26 mouse cellular contexts compared by ENCODE assay signal in genomic region chr11:106727967-106728366, GRCm38 (mm10). TPM values are rescaled to one million over a fixed set of nuclear protein-coding genes. Genes with fewer than 3 reads are reported as not detected.
DNase-seq lines count a peak whose midpoint lies in the region; ATAC-seq and TF ChIP-seq lines count a peak whose summit lies in the region.
"Had no signal": no experiment of that assay in that cellular context is flagged by ENCODE, and none has a peak within 500 bp of the region (broad histone marks: within the 10 kb centered on the region; RNA-seq: fewer than 3 reads in every experiment).

No protein-coding gene starts in this region.

- no peak overlapping the region for H3K27ac ChIP-seq in forebrain, embryonic 14.5 days (ENCODE audit: low read depth, low read length)
- H3K27ac ChIP-seq in forebrain, embryonic 13.5 days: no peak overlapping the region
- H3K27ac ChIP-seq in hindbrain, embryonic 10.5 days: peak overlapping the region; percentile 40; the same call in 1 of the 2 replicates
- H3K27ac ChIP-seq in hindbrain, embryonic 11.5 days (ENCODE audit: low read depth, low read length): no peak overlapping the region
- H3K27ac ChIP-seq in embryonic facial prominence, embryonic 14.5 days (replicated peaks; ENCODE audit: low read depth, low read length): no peak overlapping the region
- H3K27ac ChIP-seq: embryonic facial prominence, embryonic 15.5 days; hindbrain, postnatal 0 days; kidney, embryonic 15.5 days; liver, embryonic 15.5 days; midbrain, embryonic 10.5 days had no signal

- H3K4me3 ChIP-seq in forebrain, embryonic 14.5 days (ENCODE audit: low read depth, low read length): no peak overlapping the region
- H3K4me3 ChIP-seq in forebrain, embryonic 13.5 days: no peak overlapping the region
- H3K4me3 ChIP-seq in hindbrain, embryonic 10.5 days: no peak overlapping the region
- H3K4me3 ChIP-seq in hindbrain, embryonic 11.5 days (ENCODE audit: low read depth, low read length): no peak overlapping the region
- H3K4me3 ChIP-seq in embryonic facial prominence, embryonic 14.5 days (ENCODE audit: low read depth, low read length): no peak overlapping the region
- H3K4me3 ChIP-seq: embryonic facial prominence, embryonic 15.5 days; kidney, embryonic 15.5 days; liver, embryonic 15.5 days; midbrain, embryonic 10.5 days had no signal

- no peak overlapping the region for H3K4me2 ChIP-seq in forebrain, embryonic 14.5 days (ENCODE audit: low read length)
- H3K4me2 ChIP-seq in forebrain, embryonic 13.5 days: no peak overlapping the region
- no peak overlapping the region for H3K4me2 ChIP-seq in hindbrain, embryonic 11.5 days (replicated peaks; ENCODE audit: low read depth, low read length)
- no peak overlapping the region for H3K4me2 ChIP-seq in embryonic facial prominence, embryonic 14.5 days (ENCODE audit: low read depth, low read length)
- H3K4me2 ChIP-seq: embryonic facial prominence, embryonic 15.5 days; heart, embryonic 11.5 days; kidney, embryonic 15.5 days; liver, embryonic 15.5 days had no signal

- no peak for TF ChIP-seq POLR2A in brain, embryonic 14.5 days (IDR thresholded peaks at IDR 0.05; ENCODE audit: borderline replicate concordance, extremely low read depth, insufficient read depth, insufficient read length, poor library complexity, severe bottlenecking)

- no peaks in the 10 kb centered on the region for H3K27me3 ChIP-seq in forebrain, embryonic 14.5 days (replicated peaks; ENCODE audit: control insufficient read depth, insufficient read depth, low read length)
- H3K27me3 ChIP-seq in forebrain, embryonic 13.5 days: no peaks in the 10 kb centered on the region
- H3K27me3 ChIP-seq in hindbrain, embryonic 10.5 days (ENCODE audit: insufficient read depth, poor library complexity, severe bottlenecking): no peaks in the 10 kb centered on the region
- no peaks in the 10 kb centered on the region for H3K27me3 ChIP-seq in hindbrain, embryonic 11.5 days (ENCODE audit: control insufficient read depth, insufficient read depth, low read length)
- no peaks in the 10 kb centered on the region for H3K27me3 ChIP-seq in embryonic facial prominence, embryonic 14.5 days (replicated peaks; ENCODE audit: control insufficient read depth, insufficient read depth, low read length)
- H3K27me3 ChIP-seq: embryonic facial prominence, embryonic 15.5 days; kidney, embryonic 15.5 days; liver, embryonic 15.5 days had no signal

- H3K4me1 ChIP-seq in forebrain, embryonic 14.5 days (ENCODE audit: control insufficient read depth, insufficient read depth, low read length): no peaks in the 10 kb centered on the region
- peaks cover 8% of the 10 kb centered on the region; the same call in 1 of the 2 replicates for H3K4me1 ChIP-seq in forebrain, embryonic 13.5 days
- peaks cover 18% of the 10 kb centered on the region for H3K4me1 ChIP-seq in hindbrain, embryonic 10.5 days (replicated peaks)
- H3K4me1 ChIP-seq in hindbrain, embryonic 11.5 days (replicated peaks; ENCODE audit: control insufficient read depth, insufficient read depth, low read length): no peaks in the 10 kb centered on the region
- peaks cover 5% of the 10 kb centered on the region; the same call in 1 of the 2 replicates for H3K4me1 ChIP-seq in embryonic facial prominence, embryonic 14.5 days (ENCODE audit: control insufficient read depth, insufficient read depth, low read length)

- 37% methylated on average over 5 of the region's 5 CpGs for WGBS in forebrain, embryonic 14.5 days
- WGBS in forebrain, embryonic 13.5 days: 33% methylated on average over 5 of the region's 5 CpGs
- WGBS in hindbrain, embryonic 10.5 days: 47% methylated on average over 5 of the region's 5 CpGs
- 49% methylated on average over 5 of the region's 5 CpGs for WGBS in hindbrain, embryonic 11.5 days
- 35% methylated on average over 5 of the region's 5 CpGs for WGBS in embryonic facial prominence, embryonic 14.5 days

- no peak for ATAC-seq in forebrain, embryonic 14.5 days
- no peak for ATAC-seq in forebrain, embryonic 13.5 days
- ATAC-seq in hindbrain, embryonic 11.5 days (ENCODE audit: low FRiP score): no peak
- ATAC-seq in embryonic facial prominence, embryonic 14.5 days (ENCODE audit: low read depth): no peak
- no peak for ATAC-seq in megakaryocyte, adult 5-6 weeks (ENCODE audit: poor library complexity, severe bottlenecking)
- ATAC-seq: CD4-positive, CD25-positive, alpha-beta regulatory T cell, adult 4 months; hindbrain, postnatal 0 days; intestine, postnatal 0 days had no signal

- peak; percentile 22 for DNase-seq in forebrain, embryonic 14.5 days (ENCODE audit: low spot score)
- no peak for DNase-seq in hindbrain, embryonic 10.5 days (ENCODE audit: low spot score)
- DNase-seq in hindbrain, embryonic 11.5 days (ENCODE audit: low spot score): no peak
- peak; percentile 48 for DNase-seq in brain, embryonic 14.5 days (ENCODE audit: low read depth)
- DNase-seq in embryonic facial prominence, embryonic 14.5 days (ENCODE audit: low spot score): peak; percentile 32
- no peak for DNase-seq in ovary, postnatal 36 days (ENCODE audit: low spot score)
- DNase-seq: adrenal gland, postnatal 25 days; cerebellum, adult 11 months; cerebellum, adult 9-11 months; gastrocnemius, postnatal 36 days; kidney, postnatal 36 days; layer of hippocampus, adult 9-11 months; left cerebral cortex, postnatal 4 days; liver; lung, postnatal 4 days; thymus, postnatal 25 days had no signal

- no peak for TF ChIP-seq CTCF in brain, embryonic 14.5 days (IDR thresholded peaks at IDR 0.05; ENCODE audit: borderline replicate concordance, extremely low read depth, insufficient read depth, insufficient read length)

- no peak overlapping the region for H3K9ac ChIP-seq in forebrain, embryonic 14.5 days (ENCODE audit: low read length)
- no peak overlapping the region for H3K9ac ChIP-seq in forebrain, embryonic 13.5 days
- H3K9ac ChIP-seq in hindbrain, embryonic 11.5 days (ENCODE audit: low read depth, low read length): no peak overlapping the region
- H3K9ac ChIP-seq in embryonic facial prominence, embryonic 14.5 days (ENCODE audit: low read depth, low read length): no peak overlapping the region
- H3K9ac ChIP-seq: embryonic facial prominence, embryonic 15.5 days; kidney, embryonic 15.5 days; liver, embryonic 15.5 days had no signal

- no peaks in the 10 kb centered on the region for H3K9me3 ChIP-seq in forebrain, embryonic 14.5 days (replicated peaks; ENCODE audit: control insufficient read depth, low read length)
- 0 out of 2 replicates have a peak, but pooled peaks cover 5% of the 10 kb centered on the region for H3K9me3 ChIP-seq in forebrain, embryonic 13.5 days (replicated peaks)
- 0 out of 2 replicates have a peak, but pooled peaks cover 3% of the 10 kb centered on the region for H3K9me3 ChIP-seq in hindbrain, embryonic 10.5 days
- no peaks in the 10 kb centered on the region for H3K9me3 ChIP-seq in hindbrain, embryonic 11.5 days (ENCODE audit: control insufficient read depth, low read length)
- H3K9me3 ChIP-seq in embryonic facial prominence, embryonic 14.5 days (ENCODE audit: control insufficient read depth, low read length): no peaks in the 10 kb centered on the region
- H3K9me3 ChIP-seq: embryonic facial prominence, embryonic 15.5 days; kidney, embryonic 15.5 days; liver, embryonic 15.5 days had no signal

- no peaks in the 10 kb centered on the region for H3K36me3 ChIP-seq in forebrain, embryonic 14.5 days (ENCODE audit: control insufficient read depth, insufficient read depth, low read length)
- no peaks in the 10 kb centered on the region for H3K36me3 ChIP-seq in forebrain, embryonic 13.5 days (ENCODE audit: poor library complexity, severe bottlenecking)
- no peaks in the 10 kb centered on the region for H3K36me3 ChIP-seq in hindbrain, embryonic 10.5 days
- H3K36me3 ChIP-seq in hindbrain, embryonic 11.5 days (ENCODE audit: control insufficient read depth, insufficient read depth, low read length): no peaks in the 10 kb centered on the region
- H3K36me3 ChIP-seq in embryonic facial prominence, embryonic 14.5 days (ENCODE audit: control insufficient read depth, insufficient read depth, low read length): no peaks in the 10 kb centered on the region
- H3K36me3 ChIP-seq: embryonic facial prominence, embryonic 15.5 days; kidney, embryonic 15.5 days; liver, embryonic 15.5 days; midbrain, embryonic 10.5 days had no signal

RNA-seq across cellular contexts. Expression of gene Pecam1, which starts 22.5 kb away (rescaled TPM):
- polyA plus RNA-seq in forebrain, embryonic 14.5 days (2014; fragmentation: Nextera tagmentation; extraction: Ambion mirVana): 15.0 and 16.8 TPM in 2 replicates
- 12.4 and 13.7 TPM in 2 replicates for polyA plus RNA-seq in forebrain, embryonic 13.5 days (2015; fragmentation: Nextera tagmentation; extraction: Ambion mirVana)
- polyA plus RNA-seq in hindbrain, embryonic 10.5 days (2016; fragmentation: Nextera tagmentation; extraction: Ambion mirVana): 17.3 and 18.3 TPM in 2 replicates
- 19.0 and 20.3 TPM in 2 replicates for polyA plus RNA-seq in hindbrain, embryonic 11.5 days (2014; fragmentation: Nextera tagmentation; extraction: Ambion mirVana)
- 15.7 and 24.8 TPM in 2 replicates for polyA plus RNA-seq in brain, embryonic 14.5 days (2012; rRNA removed)
- polyA plus RNA-seq in embryonic facial prominence, embryonic 14.5 days (2014; fragmentation: Nextera tagmentation; extraction: Ambion mirVana): 46.8 and 48.9 TPM in 2 replicates
- 25.0 and 26.2 TPM in 2 replicates for total RNA-seq in megakaryocyte, adult 5-6 weeks (2015)
- total RNA-seq in megakaryocyte, adult 5-6 weeks (2017): 22.6 and 24.4 TPM in 2 replicates

RNA-seq across cellular contexts. Expression of gene Milr1, which starts 23.1 kb away (rescaled TPM):
- 0.61 and 0.78 TPM in 2 replicates for polyA plus RNA-seq in forebrain, embryonic 14.5 days (2014; fragmentation: Nextera tagmentation; extraction: Ambion mirVana)
- 0.54 and 1.0 TPM in 2 replicates for polyA plus RNA-seq in forebrain, embryonic 13.5 days (2015; fragmentation: Nextera tagmentation; extraction: Ambion mirVana)
- 0.93 and 1.6 TPM in 2 replicates for polyA plus RNA-seq in hindbrain, embryonic 10.5 days (2016; fragmentation: Nextera tagmentation; extraction: Ambion mirVana)
- 1.1 and 2.0 TPM in 2 replicates for polyA plus RNA-seq in hindbrain, embryonic 11.5 days (2014; fragmentation: Nextera tagmentation; extraction: Ambion mirVana)
- polyA plus RNA-seq in brain, embryonic 14.5 days (2012; rRNA removed): 0.36 and 0.38 TPM in 2 replicates
- 1.4 and 2.0 TPM in 2 replicates for polyA plus RNA-seq in embryonic facial prominence, embryonic 14.5 days (2014; fragmentation: Nextera tagmentation; extraction: Ambion mirVana)
- 195 and 212 TPM in 2 replicates for total RNA-seq in megakaryocyte, adult 5-6 weeks (2015)
- 204 and 237 TPM in 2 replicates for total RNA-seq in megakaryocyte, adult 5-6 weeks (2017)
- total RNA-seq: hindbrain, postnatal 0 days had no signal

RNA-seq across cellular contexts. Expression of gene Polg2, which starts 51.4 kb away (rescaled TPM):
- polyA plus RNA-seq in forebrain, embryonic 14.5 days (2014; fragmentation: Nextera tagmentation; extraction: Ambion mirVana): 9.1 and 10.1 TPM in 2 replicates
- polyA plus RNA-seq in forebrain, embryonic 13.5 days (2015; fragmentation: Nextera tagmentation; extraction: Ambion mirVana): 9.6 and 10.0 TPM in 2 replicates
- 8.1 and 10.1 TPM in 2 replicates for polyA plus RNA-seq in hindbrain, embryonic 10.5 days (2016; fragmentation: Nextera tagmentation; extraction: Ambion mirVana)
- polyA plus RNA-seq in hindbrain, embryonic 11.5 days (2014; fragmentation: Nextera tagmentation; extraction: Ambion mirVana): 9.5 and 11.0 TPM in 2 replicates
- polyA plus RNA-seq in brain, embryonic 14.5 days (2012; rRNA removed): 9.0 and 10.3 TPM in 2 replicates
- polyA plus RNA-seq in embryonic facial prominence, embryonic 14.5 days (2014; fragmentation: Nextera tagmentation; extraction: Ambion mirVana): 9.8 and 10.2 TPM in 2 replicates
- 11.6 and 13.3 TPM in 2 replicates for total RNA-seq in megakaryocyte, adult 5-6 weeks (2015)
- total RNA-seq in megakaryocyte, adult 5-6 weeks (2017): 7.8 and 11.1 TPM in 2 replicates

Comparison
In these comparisons a context has a peak if more than half of its experiments do, and no peak if none do; other contexts are left out.
1. DNase-seq: peak in forebrain, embryonic 14.5 days (single experiment), brain, embryonic 14.5 days (single experiment) and embryonic facial prominence, embryonic 14.5 days (single experiment); none in hindbrain, embryonic 10.5 days (single experiment), hindbrain, embryonic 11.5 days (single experiment) and ovary, postnatal 36 days (single experiment).